Comparison of ENCODE assay signal across 17 mouse cellular contexts in genomic region chr13:40754091-40754490, GRCm38 (mm10). TPM values are rescaled to one million over a fixed set of nuclear protein-coding genes. Genes with fewer than 3 reads are reported as not detected.
"Had no signal": no experiment of that assay in that cellular context is flagged by ENCODE, and none has a peak within 500 bp of the region (broad histone marks: within the 10 kb centered on the region; RNA-seq: fewer than 3 reads in every experiment).

No protein-coding gene starts in this region.

- H3K27me3 ChIP-seq: stomach, embryonic 15.5 days had no signal

- DNase-seq: retina, postnatal 1 day; right cerebral cortex, adult 18-20 months; right cerebral cortex, postnatal 14 days; right cerebral cortex, postnatal 25 days; right cerebral cortex, postnatal 4 days; spleen, adult 18-20 months; thymus, adult 18-20 months; thymus, adult 2 months; thymus, postnatal 14 days; thymus, postnatal 25 days; thymus, postnatal 36 days; thymus, postnatal 4 days had no signal

- H3K9me3 ChIP-seq: neural tube, embryonic 13.5 days; neural tube, embryonic 15.5 days; stomach, embryonic 15.5 days had no signal

- H3K4me1 ChIP-seq: neural tube, embryonic 13.5 days; neural tube, embryonic 15.5 days; stomach, embryonic 15.5 days had no signal

- H3K36me3 ChIP-seq: neural tube, embryonic 13.5 days; neural tube, embryonic 15.5 days; stomach, embryonic 15.5 days had no signal

- H3K27ac ChIP-seq: neural tube, embryonic 13.5 days; neural tube, embryonic 15.5 days; stomach, embryonic 15.5 days; stomach, postnatal 0 days had no signal

- H3K4me3 ChIP-seq: neural tube, embryonic 13.5 days; neural tube, embryonic 15.5 days; stomach, embryonic 15.5 days had no signal

RNA-seq across cellular contexts. Expression of gene Tfap2a, which starts 15.9 kb away (rescaled TPM):
- total RNA-seq: neutrophil, adult 5-6 weeks had no signal
